Mouse (Mus musculus) lung, adult 2 months (tissue): ENCODE results near the gene Olfr553.

Experiments
- CTCF ChIP-seq: fragments of 200-500 bp; IDR thresholded peaks from 2 replicates; pipeline ENCODE4 v1.5.1; 2011; ENCODE audit warnings: mild to moderate bottlenecking, low read length, control low read depth; ENCODE audit not compliant: insufficient read depth
- POLR2A ChIP-seq: fragments of 200-500 bp; IDR thresholded peaks from 2 replicates; pipeline ENCODE4 v1.6.1; 2011; ENCODE audit warnings: low read depth, mild to moderate bottlenecking, control low read depth, low read length, borderline replicate concordance; ENCODE audit errors: extremely low read depth

- TF ChIP-seq POLR2A (no peak), CTCF (no peak)
These were observed 1.6 kb upstream of the Olfr553 start for GRCm38 (mm10) chr7:102619608-102620007.
